Mouse (Mus musculus): ENCODE results near the gene Lrch2. TPM values are rescaled to one million over a fixed set of nuclear protein-coding genes. Genes with fewer than 3 reads are reported as not detected.
A peak's percentile ranks its signal among the peaks of the same experiment; 100 is the strongest.
"Not testable (repeated sequence)": the region's sequence is repeated elsewhere in the genome, so short reads cannot be mapped to it uniquely, and the experiment has no call there.

Gene Lrch2
- total RNA-seq (2021) = 1 to 10 TPM in 1 of 2 experiments, under 1 TPM in 1; 0.59 to 1.3 TPM
- long read RNA-seq, experiment 1 = 0 reads
- long read RNA-seq, experiment 2 = 0 reads

DNA sequence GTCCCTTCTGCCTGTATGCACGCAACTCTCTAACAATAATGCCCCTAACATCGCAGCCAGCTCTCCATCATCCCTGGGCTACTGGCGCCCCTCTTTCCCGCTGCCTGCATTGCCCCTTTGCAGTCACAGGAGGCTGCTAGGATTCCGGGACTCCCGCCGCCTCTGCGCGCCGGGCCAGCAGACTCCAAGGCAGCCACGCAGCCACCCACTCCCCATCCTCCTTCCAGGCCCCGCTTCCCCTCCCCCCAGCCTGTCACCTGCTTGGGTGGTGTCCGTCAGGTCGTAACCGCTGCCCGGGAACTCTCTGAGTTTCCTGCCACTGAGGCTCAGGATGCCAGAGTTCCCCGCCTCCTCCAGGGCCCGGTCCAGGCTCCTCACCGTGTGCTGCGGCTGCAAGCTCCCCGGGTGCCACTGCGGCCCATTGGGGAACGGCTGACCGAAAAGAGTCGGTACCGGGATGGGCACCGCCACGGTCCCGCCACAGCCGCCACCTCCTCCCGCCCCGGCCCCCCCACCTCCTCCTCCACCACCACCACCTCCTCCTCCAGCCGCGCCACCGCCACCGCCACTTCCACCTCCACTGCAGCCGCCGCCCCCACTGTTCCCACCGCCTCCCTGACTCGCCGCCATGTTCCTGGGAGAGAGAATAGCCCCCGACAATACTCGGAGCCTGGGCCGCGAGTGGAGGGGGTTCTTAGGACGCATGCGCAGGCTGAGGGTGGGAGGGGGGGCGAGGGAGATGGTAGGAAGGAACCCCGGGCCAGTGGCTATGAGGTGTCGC is at the start of gene Lrch2:
Lrch2 (minus strand) TSS at position 661 of the 781 bp plus-strand sequence.
- peak; percentile 11 for DNase-seq

DNA sequence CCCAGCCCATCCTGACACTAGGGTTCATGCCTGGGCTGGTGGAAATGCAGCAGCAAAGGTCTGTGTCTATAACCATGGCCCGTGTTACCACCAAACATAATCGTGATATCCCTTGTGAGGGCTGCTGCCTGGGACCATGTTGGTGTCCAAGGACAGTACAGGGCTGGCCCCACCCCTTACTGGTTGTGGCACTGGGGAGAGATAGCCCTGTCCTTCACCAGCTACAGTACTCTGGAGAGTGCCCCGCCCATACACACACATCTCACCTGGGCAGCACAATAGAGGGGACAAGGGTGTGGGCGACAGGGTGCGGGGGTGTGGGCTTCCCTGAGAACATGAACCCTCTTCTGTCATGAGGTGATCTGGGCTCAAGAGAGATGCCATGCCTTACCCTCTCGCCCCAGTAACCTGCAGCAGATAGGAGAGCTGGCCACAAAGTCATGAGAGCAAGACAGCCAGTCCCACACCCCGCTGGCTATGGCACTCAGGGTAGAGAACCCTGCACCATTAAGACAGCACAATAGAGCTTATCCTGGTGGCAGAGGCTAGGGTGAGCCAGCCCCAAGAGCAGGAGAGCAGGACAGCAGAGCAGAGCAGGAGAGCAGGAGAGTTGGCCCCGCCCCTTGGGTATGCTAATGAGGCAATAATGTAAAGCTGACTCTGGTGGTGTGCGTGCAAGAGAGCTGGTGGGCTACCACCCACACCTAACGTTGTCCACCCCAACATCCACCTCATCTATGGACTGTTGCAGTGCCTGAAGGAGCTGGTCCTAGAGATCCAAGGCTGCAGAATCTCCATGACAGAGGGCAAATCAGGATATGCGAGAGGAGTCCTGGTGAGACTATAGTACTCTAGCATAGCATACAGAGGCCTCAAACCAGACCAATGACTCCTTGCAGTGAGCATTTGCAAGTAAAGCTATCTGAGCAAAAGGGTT is 12.7 kb downstream of the Lrch2 start:
- no peak for DNase-seq

GRCm38 (mm10) chrX:147538377-147538776 is 15.5 kb downstream of the Lrch2 start:
- DNase-seq = no peak

DNA sequence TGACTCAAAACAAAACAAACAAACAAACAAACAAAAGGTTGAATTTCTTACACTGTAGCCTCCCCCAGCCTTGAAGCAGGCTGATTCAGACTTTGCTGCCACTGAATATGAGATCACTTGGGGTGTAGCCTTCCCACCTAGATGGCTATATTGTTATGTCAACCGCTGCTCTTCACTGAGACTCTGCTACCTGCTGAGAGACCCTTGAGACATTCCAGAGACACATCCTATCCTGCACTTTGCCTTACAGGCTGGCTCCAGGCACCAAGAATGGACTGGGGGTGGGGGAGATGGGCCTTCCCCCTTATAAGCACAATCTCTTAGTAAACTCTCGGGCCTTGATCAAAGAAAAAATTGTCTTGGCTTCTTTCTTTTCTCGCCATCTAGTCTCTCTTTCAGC is 16.8 kb downstream of the Lrch2 start:
- DNase-seq = not testable (repeated sequence)

- no peak for DNase-seq
Measured at GRCm38 (mm10) chrX:147535616-147536015, 18.3 kb downstream of the Lrch2 start.

DNA sequence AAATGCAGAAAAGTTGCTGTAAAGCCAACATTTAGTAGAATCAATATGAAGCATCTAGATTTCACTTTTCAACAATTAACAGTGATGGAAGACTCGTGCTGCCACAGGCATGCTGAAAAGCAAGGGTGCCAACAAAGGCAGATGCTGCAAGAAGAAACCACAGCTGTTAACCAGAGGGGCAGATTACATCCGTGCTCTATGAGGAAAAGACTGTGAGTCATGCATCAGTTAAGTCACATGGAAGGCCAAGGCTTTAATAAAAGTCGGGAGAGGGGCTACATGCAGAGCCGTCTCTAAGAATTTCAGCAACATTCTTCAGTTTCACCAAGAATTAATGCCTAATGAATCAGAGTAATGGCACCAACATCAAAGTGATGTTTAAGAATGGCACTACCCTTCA is 22.2 kb downstream of the Lrch2 start:
- no peak for DNase-seq

- no peak for DNase-seq
Measured at GRCm38 (mm10) chrX:147527646-147528172, 26.2 kb downstream of the Lrch2 start.

GRCm38 (mm10) chrX:147489551-147489950 is 64.3 kb downstream of the Lrch2 start:
- DNase-seq = no peak

- DNase-seq = not testable (repeated sequence)
Measured at GRCm38 (mm10) chrX:147453610-147454009, 100.3 kb downstream of the Lrch2 start, which contains the start of gene Vmn1r239-ps. Vmn1r239-ps (minus strand) TSS chrX:147453710.

DNA sequence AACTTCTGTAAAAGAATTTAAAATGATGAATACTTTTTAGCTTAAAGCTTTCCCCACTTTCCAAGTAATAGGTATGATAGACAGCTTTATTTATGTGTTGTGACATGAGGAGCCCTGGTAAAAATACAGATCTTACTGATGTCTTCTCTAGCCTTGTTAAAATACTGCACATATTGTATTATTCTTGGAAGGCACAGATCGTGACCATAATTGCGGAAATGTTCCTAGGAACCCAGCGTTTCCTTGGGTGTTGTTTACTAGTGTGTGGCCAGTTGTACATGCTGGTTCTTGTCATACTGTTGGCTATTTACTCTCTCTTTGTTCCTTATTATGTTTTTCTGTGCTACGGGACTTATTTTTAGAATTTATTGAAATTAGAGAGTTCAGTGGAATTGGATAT is 110.5 kb downstream of the Lrch2 start:
- no peak for DNase-seq

DNA sequence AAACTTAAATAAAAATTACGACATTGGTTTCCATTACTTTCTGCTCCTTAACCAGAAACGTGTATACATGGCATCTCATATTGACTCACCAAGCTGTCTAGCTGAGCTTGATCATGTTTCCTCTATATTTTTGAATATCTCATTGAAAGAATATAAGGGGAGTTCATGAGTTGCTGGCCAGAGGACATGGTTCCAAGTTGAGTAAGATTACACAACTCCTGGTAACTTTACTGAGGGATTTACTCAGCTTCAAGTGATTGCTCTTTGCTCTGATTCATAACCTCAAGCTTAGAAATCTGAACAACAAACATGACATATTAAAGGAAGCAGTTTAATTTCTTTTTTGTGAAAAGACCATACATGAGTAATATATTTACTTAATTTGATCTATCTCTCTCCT is 118.5 kb downstream of the Lrch2 start:
- DNase-seq = no peak

GRCm38 (mm10) chrX:147429753-147430152 is 124.1 kb downstream of the Lrch2 start:
- no peak for DNase-seq

DNA sequence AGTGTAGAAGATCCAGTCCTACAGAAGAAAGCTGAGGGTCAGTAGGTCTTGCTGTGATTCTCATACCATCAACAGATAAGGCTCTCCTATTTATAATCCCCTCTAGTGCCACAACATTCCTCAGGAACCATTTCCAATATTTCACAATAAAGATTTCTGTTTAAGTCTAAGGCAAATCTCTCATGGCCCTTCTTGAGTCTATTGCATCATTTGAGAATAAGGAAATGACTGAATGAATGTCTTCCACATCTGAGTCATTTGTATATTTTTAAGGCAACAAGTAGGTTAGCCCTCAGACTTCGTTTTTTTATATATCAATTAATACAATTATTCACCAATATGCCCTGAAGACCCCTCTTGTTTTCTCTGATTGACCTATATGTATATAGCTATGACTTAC is 124.8 kb downstream of the Lrch2 start, which contains the start of gene Il13ra2:
Il13ra2 (minus strand) TSS at position 64 of the 400 bp plus-strand sequence.
- DNase-seq = no peak

Other genes with a start within 250 kb of the Lrch2 start
- gene Il13ra2, start 124.9 kb downstream of the Lrch2 start, total RNA-seq (2021) = not detected
- gene Vmn1r239-ps, start 100.4 kb downstream of the Lrch2 start, total RNA-seq (2021) = not detected
- not detected for gene Gm15128, start 211.9 kb upstream of the Lrch2 start, total RNA-seq (2021)

All from gastrocnemius, postnatal 25 days (tissue).